8 mouse cellular contexts compared by ENCODE assay signal in the genomic region with DNA sequence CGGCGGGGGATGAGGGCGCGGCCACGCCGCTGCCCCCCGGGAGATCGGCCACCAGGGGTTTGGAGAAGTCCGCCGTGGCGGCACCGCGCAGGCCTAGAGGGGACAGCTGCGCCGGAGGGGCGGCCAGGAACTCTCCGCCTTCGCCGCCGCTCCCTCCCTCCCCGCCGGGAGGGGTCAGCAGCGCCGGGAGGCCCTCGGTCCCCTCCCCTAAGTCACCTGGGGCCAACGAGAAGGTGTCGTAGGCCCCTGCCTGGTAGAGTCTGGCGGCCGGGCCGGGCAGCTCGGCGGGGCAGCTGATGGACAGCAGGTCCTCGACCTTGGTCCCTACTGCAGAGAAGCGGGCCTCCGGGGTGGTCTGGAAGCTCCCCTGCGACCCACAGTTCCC. TPM values are rescaled to one million over a fixed set of nuclear protein-coding genes. Genes with fewer than 3 reads are reported as not detected.
A peak's percentile ranks its signal among the peaks of the same experiment; 100 is the strongest.
DNase-seq lines count a peak whose midpoint lies in the region; ATAC-seq and TF ChIP-seq lines count a peak whose summit lies in the region.
"Had no signal": no experiment of that assay in that cellular context is flagged by ENCODE, and none has a peak within 500 bp of the region (broad histone marks: within the 10 kb centered on the region; RNA-seq: fewer than 3 reads in every experiment).

No protein-coding gene starts in this region.

- no peak for ATAC-seq in liver, embryonic 12.5 days
- ATAC-seq in forebrain, embryonic 11.5 days (replicated peaks; ENCODE audit: low FRiP score) = no peak
- no peak; the same call in 1 of the 2 replicates for ATAC-seq in hindbrain, postnatal 0 days
- no peak for ATAC-seq in neural tube, embryonic 13.5 days (ENCODE audit: low read depth)

- WGBS in liver, embryonic 12.5 days (ENCODE audit: insufficient replicate concordance) = 3% methylated on average over 34 of the region's 36 CpGs
- WGBS in forebrain, embryonic 11.5 days = 1% methylated on average over 31 of the region's 36 CpGs
- whole genome bisulfite sequencing in hindbrain, postnatal 0 days = 8% methylated on average over 28 of the region's 36 CpGs
- under 1% methylated on average over 36 of the region's 36 CpGs for WGBS in neural tube, embryonic 13.5 days

- H3K36me3 ChIP-seq in liver, embryonic 12.5 days = no peaks in the 10 kb centered on the region
- H3K36me3 ChIP-seq in forebrain, embryonic 11.5 days (ENCODE audit: control insufficient read depth, insufficient read depth, low read length) = no peaks in the 10 kb centered on the region
- no peaks in the 10 kb centered on the region for H3K36me3 ChIP-seq in hindbrain, postnatal 0 days (ENCODE audit: insufficient read depth, low read length)
- no peaks in the 10 kb centered on the region for H3K36me3 ChIP-seq in neural tube, embryonic 13.5 days

- peak overlapping the region; percentile 66 for H3K4me2 ChIP-seq in liver, embryonic 12.5 days
- peak overlapping the region; percentile 52 for H3K4me2 ChIP-seq in forebrain, embryonic 11.5 days (ENCODE audit: low read depth, low read length, severe bottlenecking)
- H3K4me2 ChIP-seq in hindbrain, postnatal 0 days (ENCODE audit: low read depth, low read length) = peak overlapping the region; percentile 79
- H3K4me2 ChIP-seq in neural tube, embryonic 13.5 days = peak overlapping the region; percentile 69

- H3K27ac ChIP-seq in liver, embryonic 12.5 days = no peak overlapping the region
- no peak overlapping the region for H3K27ac ChIP-seq in forebrain, embryonic 11.5 days (ENCODE audit: low read depth, low read length)
- no peak overlapping the region for H3K27ac ChIP-seq in hindbrain, postnatal 0 days
- H3K27ac ChIP-seq in neural tube, embryonic 13.5 days (replicated peaks) = no peak overlapping the region

- H3K9ac ChIP-seq in liver, embryonic 12.5 days = no peak overlapping the region
- no peak overlapping the region for H3K9ac ChIP-seq in forebrain, embryonic 11.5 days (ENCODE audit: low read length)
- H3K9ac ChIP-seq in hindbrain, postnatal 0 days (replicated peaks; ENCODE audit: low read length) = no peak overlapping the region
- peak overlapping the region; percentile 43 for H3K9ac ChIP-seq in neural tube, embryonic 13.5 days

- peak overlapping the region; percentile 32 for H3K4me3 ChIP-seq in liver, embryonic 12.5 days
- H3K4me3 ChIP-seq in forebrain, embryonic 11.5 days (ENCODE audit: low read depth, low read length) = peak overlapping the region; percentile 33
- H3K4me3 ChIP-seq in hindbrain, postnatal 0 days (ENCODE audit: low read length) = peak overlapping the region; percentile 45
- H3K4me3 ChIP-seq in neural tube, embryonic 13.5 days = peak overlapping the region; percentile 37

- H3K4me1 ChIP-seq in liver, embryonic 12.5 days = peaks cover 23% of the 10 kb centered on the region
- H3K4me1 ChIP-seq in forebrain, embryonic 11.5 days (replicated peaks; ENCODE audit: control insufficient read depth, insufficient read depth, low read length) = peaks cover 20% of the 10 kb centered on the region
- peaks cover 19% of the 10 kb centered on the region for H3K4me1 ChIP-seq in hindbrain, postnatal 0 days (ENCODE audit: insufficient read depth, low read length)
- peaks cover 31% of the 10 kb centered on the region for H3K4me1 ChIP-seq in neural tube, embryonic 13.5 days (replicated peaks)

- no peak for DNase-seq in liver
- peak; percentile 67 for DNase-seq in forebrain, embryonic 11.5 days (ENCODE audit: low spot score)
- no peak for DNase-seq in hindbrain, postnatal 0 days (ENCODE audit: low spot score)
- DNase-seq in natural killer cell, adult 2 months (ENCODE audit: low spot score in 2 of 2) = no peak
- no peak for DNase-seq in layer of hippocampus, adult 11-12 months (ENCODE audit: low spot score)

- TF ChIP-seq CTCF in hindbrain, postnatal 0 days (IDR thresholded peaks at IDR 0.05; ENCODE audit: low read depth) = no peak

- no peaks in the 10 kb centered on the region for H3K9me3 ChIP-seq in liver, embryonic 12.5 days (replicated peaks)
- H3K9me3 ChIP-seq in forebrain, embryonic 11.5 days (ENCODE audit: control insufficient read depth, low read length) = no peaks in the 10 kb centered on the region
- no peaks in the 10 kb centered on the region for H3K9me3 ChIP-seq in hindbrain, postnatal 0 days (ENCODE audit: low read length)
- H3K9me3 ChIP-seq in neural tube, embryonic 13.5 days = no peaks in the 10 kb centered on the region

- H3K27me3 ChIP-seq in liver, embryonic 12.5 days (replicated peaks) = peaks cover 92% of the 10 kb centered on the region
- peaks cover 51% of the 10 kb centered on the region for H3K27me3 ChIP-seq in forebrain, embryonic 11.5 days (ENCODE audit: control insufficient read depth, insufficient read depth, low read length)
- peaks cover 45% of the 10 kb centered on the region for H3K27me3 ChIP-seq in hindbrain, postnatal 0 days (ENCODE audit: insufficient read depth, low read length)
- H3K27me3 ChIP-seq in neural tube, embryonic 13.5 days = peaks cover 97% of the 10 kb centered on the region

RNA-seq across cellular contexts. Expression of a gene that starts 1.3 kb away (rescaled TPM):
- not detected in 2 replicates for polyA plus RNA-seq in liver, embryonic 12.5 days (2016; fragmentation: Nextera tagmentation; extraction: Ambion mirVana)
- not detected in 2 replicates for polyA plus RNA-seq in forebrain, embryonic 11.5 days (2014; fragmentation: Nextera tagmentation; extraction: Ambion mirVana)
- total RNA-seq in hindbrain, postnatal 0 days (2014; rRNA removed) = 0.37 TPM in 1 of 2 replicates, not detected in the other
- 0.10 and 0.30 TPM in 2 replicates for polyA plus RNA-seq in hindbrain, postnatal 0 days (2015; fragmentation: Nextera tagmentation; extraction: Ambion mirVana)
- not detected in 2 replicates for polyA plus RNA-seq in neural tube, embryonic 13.5 days (2015; fragmentation: Nextera tagmentation; extraction: Ambion mirVana)
- polyA plus RNA-seq: small intestine, adult 2 months had no signal

RNA-seq across cellular contexts. Expression of a gene that starts 9.3 kb away (rescaled TPM):
- 0.01 and 0.06 TPM in 2 replicates for polyA plus RNA-seq in liver, embryonic 12.5 days (2016; fragmentation: Nextera tagmentation; extraction: Ambion mirVana)
- 0.93 and 1.1 TPM in 2 replicates for polyA plus RNA-seq in forebrain, embryonic 11.5 days (2014; fragmentation: Nextera tagmentation; extraction: Ambion mirVana)
- 60.1 and 62.4 TPM in 2 replicates for total RNA-seq in hindbrain, postnatal 0 days (2014; rRNA removed)
- polyA plus RNA-seq in hindbrain, postnatal 0 days (2015; fragmentation: Nextera tagmentation; extraction: Ambion mirVana) = 10.5 TPM in 2 replicates
- polyA plus RNA-seq in neural tube, embryonic 13.5 days (2015; fragmentation: Nextera tagmentation; extraction: Ambion mirVana) = 4.8 TPM in 2 replicates
